Mouse (Mus musculus) G1E (cell line): ENCODE data around the gene Rps6kc1. TPM values are rescaled to one million over a fixed set of nuclear protein-coding genes. Genes with fewer than 3 reads are reported as not detected.

Experiments used
- ATAC-seq: 2 replicates; pipeline ENCODE4 v1.8.0; 2016; ENCODE audit warnings: mild to moderate bottlenecking; ENCODE audit not compliant: insufficient number of reproducible peaks, poor library complexity, low FRiP score, severe bottlenecking; ENCODE audit errors: extremely low read depth
- DNase-seq: peaks from one replicate; pipeline ENCODE4 v3.0.0; 2012; ENCODE audit warnings: low spot score
- H3K27me3 ChIP-seq: 2 replicates; pipeline ENCODE4 v1.6.1; 2012; ENCODE audit warnings: mild to moderate bottlenecking, low read length, inconsistent platforms; ENCODE audit not compliant: insufficient read depth
- H3K36me3 ChIP-seq: replicated peaks from 2 replicates; pipeline ENCODE3; 2012; ENCODE audit warnings: mild to moderate bottlenecking, inconsistent platforms
- H3K4me1 ChIP-seq: 2 replicates; pipeline ENCODE4 v1.6.1; 2012; ENCODE audit warnings: low read depth, low read length, inconsistent platforms, mixed read lengths; ENCODE audit not compliant: insufficient read depth
- H3K4me3 ChIP-seq: 2 replicates; pipeline ENCODE4 v1.5.1; 2012; ENCODE audit warnings: low read depth, mild to moderate bottlenecking, inconsistent platforms, low read length, moderate library complexity, mixed read lengths
- H3K9me3 ChIP-seq: replicated peaks from 2 replicates; pipeline ENCODE4 v1.6.1; 2012; ENCODE audit warnings: inconsistent platforms
- CTCF ChIP-seq: IDR thresholded peaks from 2 replicates; pipeline ENCODE4 v1.5.1; 2012; ENCODE audit warnings: low read depth, low read length, inconsistent platforms, mixed read lengths
- GATA1 ChIP-seq: IDR thresholded peaks from 2 replicates; pipeline ENCODE4 v1.6.1; 2012; ENCODE audit warnings: borderline replicate concordance, low read length, inconsistent platforms, mixed read lengths
- GATA2 ChIP-seq: IDR thresholded peaks from 2 replicates; pipeline ENCODE4 v1.6.1; 2012; ENCODE audit warnings: low read depth, low read length, inconsistent platforms, borderline replicate concordance
- POLR2AphosphoS5 ChIP-seq: IDR thresholded peaks from 2 replicates; pipeline ENCODE4 v1.6.1; 2012; ENCODE audit warnings: low read depth, low read length, inconsistent platforms; ENCODE audit not compliant: insufficient replicate concordance
- TAL1 ChIP-seq: conservative IDR thresholded peaks from 2 replicates; pipeline ENCODE4 v1.6.1; 2012; ENCODE audit warnings: low read depth, low read length, inconsistent platforms, mixed read lengths
- polyA plus RNA-seq: library from polyadenylated mRNA; stranded (reverse); fragments of >175 nt; gene quantifications from 2 replicates; pipeline ENCODE4 v1.2.3, GENCODE M21; 2012
- total RNA-seq, 2 experiments: library from RNA; stranded (forward) in 1 of 2; stranded (reverse) in 1 of 2; fragments of 200-1000 nt in 1 of 2; fragments of >200 nt in 1 of 2; fragmentation: Nextera tagmentation in 1 of 2; gene quantifications; 2 replicates each; pipeline ENCODE4 v1.2.3; 2014 to 2017

Rps6kc1 gene
- total and polyA plus RNA-seq, 3 experiments, result 15.2 to 31.4 (median 16.5) TPM

DNA sequence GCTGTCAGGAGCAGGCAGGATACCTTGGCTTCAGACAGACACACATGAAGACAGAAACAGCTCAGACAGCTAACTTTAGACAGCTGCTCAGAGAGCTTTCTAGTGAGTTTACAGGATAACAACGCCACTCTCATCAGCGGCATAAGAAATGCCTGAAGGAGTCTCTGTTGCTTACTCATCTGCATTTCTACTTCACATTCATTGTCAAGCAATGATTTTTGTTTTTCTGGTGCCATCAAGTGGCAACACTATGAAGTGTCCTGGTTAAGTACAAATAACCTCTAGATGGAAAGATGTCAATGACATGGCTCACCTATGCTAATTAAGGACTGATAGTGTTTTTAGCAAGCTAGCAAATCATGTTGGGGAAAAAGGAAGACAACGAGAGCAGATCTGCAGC, 42.8 kb downstream of the Rps6kc1 start:
- H3K36me3 ChIP-seq, result peaks cover 76% of the 10 kb centered on the region
- TF ChIP-seq GATA1, result no peak
- H3K27me3 ChIP-seq, result no peaks in the 10 kb centered on the region
- ATAC-seq (no peak; the same call in 1 of the 2 replicates), DNase-seq (no peak)
- H3K4me3 ChIP-seq, result no peak overlapping the region
- no peaks in the 10 kb centered on the region for H3K9me3 ChIP-seq
- no peaks in the 10 kb centered on the region for H3K4me1 ChIP-seq

DNA sequence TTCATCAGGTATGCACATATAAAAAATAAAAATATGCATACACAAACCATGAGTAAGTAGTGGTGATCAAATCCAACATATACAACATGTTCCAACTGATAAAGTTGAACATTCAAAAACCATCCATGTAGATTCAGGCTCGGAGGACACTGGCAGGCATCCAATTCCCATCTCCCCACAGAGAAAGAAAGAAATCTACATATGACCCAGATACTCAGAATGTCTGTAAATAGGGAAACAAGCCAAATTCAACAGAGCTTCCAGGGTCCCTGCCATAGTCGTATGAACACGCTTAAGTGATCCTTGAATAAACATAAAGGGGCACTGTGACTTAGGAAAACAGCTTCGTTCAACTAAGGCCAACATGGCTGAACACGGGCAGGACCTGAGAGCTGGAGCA, 49.9 kb downstream of the Rps6kc1 start:
- Histone ChIP-seq H3K9me3 (no peaks in the 10 kb centered on the region), H3K4me1 (no peaks in the 10 kb centered on the region), H3K4me3 (no peak overlapping the region), H3K27me3 (no peaks in the 10 kb centered on the region), H3K36me3 (peaks cover 65% of the 10 kb centered on the region)
- TF ChIP-seq POLR2AphosphoS5, result no peak
- no peak for TF ChIP-seq GATA1
- no peak for TF ChIP-seq GATA2
- no peak for TF ChIP-seq TAL1
- TF ChIP-seq CTCF, result no peak
- DNase-seq (no peak), ATAC-seq (no peak)

DNA sequence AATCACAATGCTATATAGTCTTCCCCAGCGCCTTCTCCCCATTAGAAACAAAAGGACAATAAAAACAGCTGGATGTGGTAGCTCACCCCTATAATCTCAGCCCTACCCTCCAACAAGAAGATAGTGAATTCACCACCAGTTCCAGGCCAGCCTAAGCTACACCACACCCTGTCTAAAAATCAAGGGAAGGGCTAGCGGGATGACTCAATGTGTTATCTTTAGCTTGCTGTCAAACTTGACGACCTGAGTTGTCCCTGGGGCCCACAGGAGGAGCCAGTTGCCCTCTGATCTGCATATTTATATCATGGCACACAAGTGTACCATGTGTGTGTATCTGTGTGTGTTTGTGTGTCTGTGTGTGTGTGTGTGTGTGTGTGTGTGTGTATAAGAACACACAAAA, 57.1 kb downstream of the Rps6kc1 start:
- no peak for TF ChIP-seq POLR2AphosphoS5
- TF ChIP-seq TAL1, result no peak
- no peak for TF ChIP-seq CTCF
- TF ChIP-seq GATA1, result no peak
- no peak for TF ChIP-seq GATA2
- ATAC-seq, result no peak
- no peak overlapping the region for H3K4me3 ChIP-seq
- H3K9me3 ChIP-seq, result peaks cover 7% of the 10 kb centered on the region
- H3K4me1 ChIP-seq, result no peaks in the 10 kb centered on the region
- no peaks in the 10 kb centered on the region for H3K27me3 ChIP-seq
- H3K36me3 ChIP-seq, result peaks cover 48% of the 10 kb centered on the region
- no peak for DNase-seq

DNA sequence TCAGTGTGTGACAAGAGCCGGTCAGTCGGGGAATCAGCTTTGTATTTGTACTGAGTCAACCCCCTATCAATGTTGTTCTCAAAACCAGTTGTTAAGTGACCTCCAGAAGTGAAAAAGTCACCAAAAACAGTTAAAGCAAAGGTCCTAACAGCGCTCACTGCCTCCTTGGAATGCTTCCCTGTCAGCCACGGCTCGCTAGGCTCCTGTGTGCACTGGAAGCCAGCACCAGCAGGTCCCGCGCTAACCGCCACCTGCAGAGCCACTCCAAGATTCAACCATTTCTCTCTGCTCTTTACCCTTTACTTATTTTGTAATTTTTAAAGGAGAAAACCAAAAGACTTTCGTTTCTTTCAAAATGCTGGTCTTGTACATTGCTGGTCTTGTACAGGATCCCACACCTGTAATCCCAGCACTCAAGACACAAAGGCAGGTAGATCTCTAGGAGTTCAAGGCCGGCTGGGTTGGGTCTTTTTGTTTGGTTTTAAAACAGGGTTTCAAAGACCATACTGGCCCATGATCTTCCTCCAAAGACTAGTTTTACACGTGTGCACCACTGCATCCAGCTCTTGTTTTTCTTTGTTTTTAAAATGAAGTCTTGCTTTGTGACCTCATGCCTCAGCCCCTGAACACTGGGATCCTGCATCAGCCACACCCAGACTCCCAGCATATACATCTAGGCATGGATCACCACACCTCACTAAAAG, 62.3 kb downstream of the Rps6kc1 start:
- DNase-seq (no peak), ATAC-seq (no peak)
- H3K9me3 ChIP-seq, result peaks cover 7% of the 10 kb centered on the region
- peaks cover 46% of the 10 kb centered on the region for H3K36me3 ChIP-seq
- no peaks in the 10 kb centered on the region for H3K27me3 ChIP-seq
- no peak overlapping the region for H3K4me3 ChIP-seq
- TF ChIP-seq POLR2AphosphoS5 (no peak), GATA1 (no peak), GATA2 (no peak), TAL1 (no peak), CTCF (no peak)
- H3K4me1 ChIP-seq, result no peaks in the 10 kb centered on the region

DNA sequence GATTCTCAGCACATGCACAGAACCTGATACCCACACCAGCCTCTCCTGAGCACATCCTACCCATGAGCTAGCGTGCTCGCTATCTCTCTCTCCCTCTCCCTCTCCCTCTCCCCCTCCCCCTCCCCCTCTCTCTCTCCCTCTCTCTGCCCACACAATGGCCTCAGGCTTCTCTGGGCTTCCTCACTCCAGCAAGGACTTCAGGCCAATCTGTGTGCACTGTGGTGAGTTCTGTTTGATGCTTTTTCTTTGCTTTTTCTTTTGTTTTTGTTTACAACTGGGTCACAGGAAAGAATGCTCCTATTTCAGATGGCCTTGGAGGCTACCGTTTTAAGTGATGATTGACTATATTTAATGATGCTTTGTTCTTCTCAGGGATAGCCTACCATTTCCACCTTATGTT, 62.9 kb downstream of the Rps6kc1 start:
- TF ChIP-seq GATA1 (no peak), CTCF (no peak), GATA2 (no peak), POLR2AphosphoS5 (no peak), TAL1 (no peak)
- peaks cover 7% of the 10 kb centered on the region for H3K9me3 ChIP-seq
- DNase-seq (no peak), ATAC-seq (no peak)
- no peaks in the 10 kb centered on the region for H3K4me1 ChIP-seq
- H3K27me3 ChIP-seq, result no peaks in the 10 kb centered on the region
- H3K36me3 ChIP-seq, result peaks cover 49% of the 10 kb centered on the region
- H3K4me3 ChIP-seq, result no peak overlapping the region

DNA sequence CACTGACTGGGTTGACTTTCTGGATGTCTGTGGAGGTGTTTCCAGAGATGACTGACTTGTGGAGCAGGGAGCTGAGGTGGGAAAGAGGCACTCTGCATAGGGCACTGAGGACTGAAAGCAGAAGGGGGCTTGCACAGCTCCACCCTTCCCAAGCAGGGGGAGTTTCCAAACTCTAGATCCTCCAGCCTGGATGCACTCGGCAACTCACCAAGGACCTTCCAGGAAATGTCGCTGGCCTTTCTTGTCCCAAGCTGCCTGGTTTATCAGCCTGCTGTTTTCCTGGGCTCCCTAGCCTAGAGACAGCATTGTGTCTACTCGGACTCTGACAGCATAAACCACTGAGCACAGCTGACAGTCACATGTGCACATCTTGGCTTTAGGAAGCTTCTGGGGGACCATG, 64.6 kb downstream of the Rps6kc1 start:
- Histone ChIP-seq H3K9me3 (peaks cover 6% of the 10 kb centered on the region), H3K4me3 (no peak overlapping the region), H3K27me3 (no peaks in the 10 kb centered on the region), H3K4me1 (no peaks in the 10 kb centered on the region), H3K36me3 (peaks cover 53% of the 10 kb centered on the region)
- no peak for ATAC-seq
- no peak for DNase-seq
- TF ChIP-seq TAL1 (no peak), GATA2 (no peak), CTCF (no peak), GATA1 (no peak), POLR2AphosphoS5 (no peak)

DNA sequence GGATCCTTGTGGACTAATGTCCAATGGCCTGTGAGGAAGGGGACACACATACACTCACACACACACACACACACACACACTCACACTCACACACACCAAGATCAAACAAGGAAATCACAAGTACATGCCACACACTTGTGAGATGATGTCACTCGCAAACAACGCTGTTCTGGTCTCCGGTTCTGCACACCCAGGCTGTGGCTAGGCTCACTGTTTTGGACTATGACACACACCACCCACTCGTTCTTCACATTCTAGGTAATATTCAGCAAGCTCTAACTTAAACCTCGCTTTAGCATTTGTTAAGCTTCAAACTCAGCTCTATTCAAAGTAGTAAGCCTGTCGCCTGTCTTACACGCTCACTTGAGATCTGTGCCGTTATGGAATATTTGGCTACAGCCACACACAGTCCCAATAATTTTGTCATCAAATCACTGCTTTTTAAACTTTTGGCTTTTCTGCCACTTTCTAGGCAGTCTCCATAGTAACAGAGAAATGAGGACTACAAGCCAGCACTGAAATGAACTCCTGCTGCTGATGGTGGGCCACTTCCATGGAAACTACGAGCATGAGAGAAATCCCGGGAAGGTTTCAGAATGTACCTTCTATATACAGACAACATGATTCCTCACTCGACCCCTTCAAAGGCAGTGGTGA, 65.4 kb downstream of the Rps6kc1 start:
- TF ChIP-seq GATA1, result no peak
- no peak for TF ChIP-seq CTCF
- TF ChIP-seq POLR2AphosphoS5, result no peak
- TF ChIP-seq TAL1, result no peak
- no peak for TF ChIP-seq GATA2
- no peak for ATAC-seq

More for the DNA sequence above, 65.4 kb downstream of the Rps6kc1 start:
- Histone ChIP-seq H3K9me3 (peaks cover 2% of the 10 kb centered on the region; the same call in 1 of the 2 replicates), H3K4me3 (no peak overlapping the region), H3K36me3 (peaks cover 52% of the 10 kb centered on the region), H3K27me3 (no peaks in the 10 kb centered on the region), H3K4me1 (no peaks in the 10 kb centered on the region)
- DNase-seq, result no peak
